Mouse (Mus musculus) cerebellum, adult (tissue): ENCODE measurements around the gene D7Ertd443e.

ENCODE experiments used
- ATAC-seq: cut with Nextera tagmentation; 2 replicates; pipeline ENCODE4 v1.9.2; 2017; ENCODE audit warnings: mild to moderate bottlenecking, moderate library complexity, mixed read lengths; ENCODE audit not compliant: insufficient number of reproducible peaks, low FRiP score, low TSS enrichment

D7Ertd443e gene

GRCm38 (mm10) chr7:134385561-134385960 lies at the start of gene D7Ertd443e:
Gene D7Ertd443e, minus strand, starts transcription at chr7:134385661.
- no peak for ATAC-seq

- no peak for ATAC-seq
These were observed 46.2 kb upstream of the D7Ertd443e start for GRCm38 (mm10) chr7:134431681-134432080.

- ATAC-seq = no peak
These were observed 43.2 kb upstream of the D7Ertd443e start for GRCm38 (mm10) chr7:134428676-134429075.

GRCm38 (mm10) chr7:134415014-134415413 lies 29.6 kb upstream of the D7Ertd443e start:
- no peak for ATAC-seq

- ATAC-seq = no peak
These were observed 28.7 kb upstream of the D7Ertd443e start for GRCm38 (mm10) chr7:134414005-134414690.

- ATAC-seq = no peak; the same call in 1 of the 2 replicates
These were observed 23.2 kb upstream of the D7Ertd443e start for GRCm38 (mm10) chr7:134408641-134409040.

GRCm38 (mm10) chr7:134400746-134401145 lies 15.3 kb upstream of the D7Ertd443e start:
- ATAC-seq = no peak

GRCm38 (mm10) chr7:134396769-134397168 lies 11.3 kb upstream of the D7Ertd443e start:
- no peak for ATAC-seq

- no peak for ATAC-seq
These were observed 2.7 kb downstream of the D7Ertd443e start for GRCm38 (mm10) chr7:134382791-134383190.

- no peak for ATAC-seq
These were observed 4.0 kb downstream of the D7Ertd443e start for GRCm38 (mm10) chr7:134381407-134381861.

GRCm38 (mm10) chr7:134378273-134378672 lies 7.2 kb downstream of the D7Ertd443e start:
- ATAC-seq = no peak

GRCm38 (mm10) chr7:134376786-134377185 lies 8.7 kb downstream of the D7Ertd443e start:
- no peak for ATAC-seq

- no peak for ATAC-seq
These were observed 13.2 kb downstream of the D7Ertd443e start for GRCm38 (mm10) chr7:134372276-134372675.

GRCm38 (mm10) chr7:134369241-134369640 lies 16.2 kb downstream of the D7Ertd443e start:
- no peak for ATAC-seq

- ATAC-seq = no peak
These were observed 23.1 kb downstream of the D7Ertd443e start for GRCm38 (mm10) chr7:134362257-134362870.

GRCm38 (mm10) chr7:134348825-134349224 lies 36.6 kb downstream of the D7Ertd443e start:
- no peak for ATAC-seq

GRCm38 (mm10) chr7:134342202-134342601 lies 43.3 kb downstream of the D7Ertd443e start:
- peak; percentile 80 for ATAC-seq

GRCm38 (mm10) chr7:134335951-134336350 lies 49.5 kb downstream of the D7Ertd443e start:
- ATAC-seq = no peak

- no peak for ATAC-seq
These were observed 64.5 kb downstream of the D7Ertd443e start for GRCm38 (mm10) chr7:134320979-134321378.

- ATAC-seq = no peak
These were observed 83.4 kb downstream of the D7Ertd443e start for GRCm38 (mm10) chr7:134302084-134302483.

- no peak for ATAC-seq
These were observed 84.2 kb downstream of the D7Ertd443e start for GRCm38 (mm10) chr7:134301285-134301684.

- no peak for ATAC-seq
These were observed 92.7 kb downstream of the D7Ertd443e start for GRCm38 (mm10) chr7:134292750-134293149.
